Mouse (Mus musculus) urinary bladder, adult 18-20 months (tissue): Measurements from ENCODE around the gene Tyrobp.

Experiments used
- DNase-seq, 2 experiments: peaks; one replicate each; pipeline ENCODE4 v3.0.0; 2022; ENCODE audit warnings: low spot score in 2 of 2, mixed read lengths in 2 of 2

Tyrobp gene

GRCm38 (mm10) chr7:30423071-30423641 is 9.6 kb downstream of the Tyrobp start:
- peak in 1 of 2 experiments; percentile 24 for DNase-seq

- no peak for DNase-seq
Measured at GRCm38 (mm10) chr7:30429327-30429726, 15.8 kb downstream of the Tyrobp start.

- DNase-seq, result no peak
Measured at GRCm38 (mm10) chr7:30430191-30430590, 16.6 kb downstream of the Tyrobp start.

GRCm38 (mm10) chr7:30431793-30432192 is 18.2 kb downstream of the Tyrobp start:
- peak in 1 of 2 experiments; percentile 15 for DNase-seq

GRCm38 (mm10) chr7:30434238-30434637 is 20.7 kb downstream of the Tyrobp start:
- no peak for DNase-seq

GRCm38 (mm10) chr7:30434701-30435100 is 21.1 kb downstream of the Tyrobp start:
- DNase-seq, result no peak

- DNase-seq, result no peak
Measured at GRCm38 (mm10) chr7:30435156-30435555, 21.6 kb downstream of the Tyrobp start.

- DNase-seq, result no peak
Measured at GRCm38 (mm10) chr7:30436879-30437278, 23.3 kb downstream of the Tyrobp start.

GRCm38 (mm10) chr7:30439734-30440133 is 26.2 kb downstream of the Tyrobp start:
- DNase-seq, result no peak

GRCm38 (mm10) chr7:30440697-30441096 is 27.1 kb downstream of the Tyrobp start:
- no peak for DNase-seq

GRCm38 (mm10) chr7:30443696-30444095 is 30.1 kb downstream of the Tyrobp start:
- no peak for DNase-seq

- DNase-seq, result no peak
Measured at GRCm38 (mm10) chr7:30444154-30444970, 30.8 kb downstream of the Tyrobp start.

- peak in 1 of 2 experiments; percentile 44 for DNase-seq
Measured at GRCm38 (mm10) chr7:30444971-30445751, 31.6 kb downstream of the Tyrobp start, which contains the start of gene Aplp1. Gene Aplp1 (minus strand): TSS chr7:30445535.

GRCm38 (mm10) chr7:30450241-30450640 is 36.7 kb downstream of the Tyrobp start:
- no peak for DNase-seq

GRCm38 (mm10) chr7:30453327-30453726 is 39.8 kb downstream of the Tyrobp start:
- DNase-seq, result no peak

- DNase-seq, result peak in 1 of 2 experiments; percentile 57
Measured at GRCm38 (mm10) chr7:30453766-30454165, 40.2 kb downstream of the Tyrobp start.

GRCm38 (mm10) chr7:30454259-30454658 is 40.7 kb downstream of the Tyrobp start:
- DNase-seq, result no peak

GRCm38 (mm10) chr7:30456487-30456886 is 42.9 kb downstream of the Tyrobp start:
- DNase-seq, result no peak

- DNase-seq, result no peak
Measured at GRCm38 (mm10) chr7:30456911-30457628, 43.5 kb downstream of the Tyrobp start.

- no peak for DNase-seq
Measured at GRCm38 (mm10) chr7:30457629-30458330, 44.2 kb downstream of the Tyrobp start, which contains the start of the genes Kirrel2 and Nphs1. Gene Kirrel2 (minus strand): TSS chr7:30457690. Gene Nphs1 (plus strand): TSS chr7:30458315.

- no peak for DNase-seq
Measured at GRCm38 (mm10) chr7:30459484-30459883, 45.9 kb downstream of the Tyrobp start.
